Mouse (Mus musculus): Measurements from ENCODE around the gene Ccr10.

Ccr10 gene

DNA sequence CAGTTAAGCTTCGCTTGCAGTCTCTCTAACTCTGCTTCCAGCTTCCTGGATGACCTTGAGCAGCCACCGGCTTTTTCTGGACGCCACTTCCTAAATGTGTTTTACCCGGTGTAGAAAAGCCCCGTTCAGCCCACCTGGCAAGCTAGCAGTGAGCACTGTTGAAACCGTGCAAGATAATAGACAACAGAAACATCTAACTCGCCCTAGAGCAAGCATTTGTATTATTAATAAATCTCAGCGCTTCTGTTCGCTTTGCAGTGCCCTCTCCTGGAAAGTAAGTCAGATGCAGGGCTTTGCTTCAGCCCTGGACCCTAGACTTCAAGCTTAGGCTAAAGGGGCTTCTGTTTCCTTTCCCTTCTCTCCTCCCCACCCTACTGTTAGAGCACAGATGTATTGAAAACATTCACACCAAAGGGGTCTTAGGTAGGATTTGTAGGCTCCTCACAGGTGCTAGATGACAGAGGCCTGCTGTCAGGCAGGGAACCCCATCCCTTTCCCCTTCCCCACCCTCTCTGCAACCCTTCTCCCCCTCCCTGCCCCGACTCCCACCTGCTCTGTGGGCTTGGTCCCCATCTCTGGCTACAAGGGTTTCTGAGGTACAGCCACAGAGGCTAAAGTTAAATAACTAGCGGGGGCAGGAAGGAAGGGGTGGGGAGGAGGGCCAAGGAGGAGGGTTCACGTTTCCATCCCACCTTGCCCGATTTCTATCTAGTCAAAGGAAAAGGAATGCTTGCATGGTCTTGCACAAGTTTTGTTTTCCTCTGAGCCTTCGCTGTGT is at the start of gene Ccr10:
Gene Ccr10 (minus strand): TSS at position 593 of the 778 bp plus-strand sequence.
- no peak for DNase-seq (ENCODE audit: low spot score)

DNA sequence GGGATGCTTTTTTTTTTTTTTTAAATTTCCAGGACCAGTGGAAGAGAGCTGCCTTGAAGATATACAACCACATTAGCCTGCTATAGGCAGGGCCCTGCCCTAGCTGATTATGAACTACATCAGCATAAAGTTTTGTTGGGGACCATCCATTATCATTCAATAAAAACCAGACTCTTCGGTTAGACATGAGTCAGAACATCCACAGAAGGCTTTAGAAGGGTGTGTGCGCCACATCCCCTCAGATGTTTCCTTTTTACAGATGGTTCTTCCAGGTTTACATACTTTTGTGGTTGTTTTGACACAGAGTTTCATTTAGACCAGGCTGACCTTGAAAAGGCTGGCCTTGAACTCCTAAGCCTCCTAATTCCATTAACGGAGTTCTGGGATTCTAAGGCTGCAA is 49.1 kb upstream of the Ccr10 start:
- DNase-seq (ENCODE audit: low spot score) = no peak

DNA sequence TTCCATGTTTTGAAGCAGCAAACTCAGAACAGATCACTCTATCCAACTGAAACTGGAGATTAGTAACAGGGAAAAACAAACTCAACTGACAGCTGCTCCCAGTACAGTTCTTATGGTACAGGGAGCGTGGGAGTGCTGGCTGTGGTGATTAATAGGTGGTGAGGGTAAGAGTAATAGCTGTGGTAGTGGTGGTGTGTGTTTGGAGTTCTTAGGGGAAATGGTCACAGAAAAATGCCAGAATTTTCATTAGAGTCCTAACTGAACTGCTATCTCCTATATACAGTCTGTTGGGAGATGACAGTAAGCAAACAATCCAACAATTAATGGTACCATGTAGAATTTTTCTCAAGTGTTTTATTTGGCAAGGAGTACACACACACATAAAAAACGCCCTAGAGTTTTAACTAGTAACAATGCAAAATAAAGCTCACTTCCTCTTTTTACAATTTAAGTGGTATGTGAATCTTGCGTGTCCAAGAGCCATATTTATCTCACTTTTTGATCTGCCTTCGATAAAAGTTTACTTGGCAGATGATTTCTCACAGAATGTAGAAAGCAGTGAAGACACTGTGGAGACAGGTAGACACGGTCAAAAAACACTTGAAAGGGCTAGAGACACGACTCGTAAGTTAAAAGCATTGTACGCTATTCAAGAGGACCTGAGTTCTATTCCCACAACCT is 46.2 kb upstream of the Ccr10 start:
- DNase-seq (ENCODE audit: low spot score) = peak; percentile 35

DNA sequence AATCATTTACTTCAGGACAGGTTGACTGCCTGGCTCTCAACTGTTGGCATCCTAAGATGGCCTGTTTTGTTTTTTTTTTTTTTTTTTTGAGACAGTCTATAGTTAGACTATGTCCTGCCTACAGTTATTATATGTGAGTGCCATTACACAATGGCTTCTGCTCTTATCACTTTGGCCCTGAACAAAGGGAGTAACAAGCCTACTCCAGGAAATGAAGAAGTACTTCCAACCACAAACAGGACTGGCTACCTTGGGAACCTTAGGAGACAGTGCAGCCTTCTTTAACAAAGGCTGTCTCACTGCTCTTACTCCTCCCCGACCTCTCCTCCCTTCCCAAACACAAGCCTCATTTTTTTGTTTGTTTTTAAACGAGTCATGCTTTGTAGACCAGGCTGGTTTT is 45.6 kb upstream of the Ccr10 start:
- no peak for DNase-seq (ENCODE audit: low spot score)

DNA sequence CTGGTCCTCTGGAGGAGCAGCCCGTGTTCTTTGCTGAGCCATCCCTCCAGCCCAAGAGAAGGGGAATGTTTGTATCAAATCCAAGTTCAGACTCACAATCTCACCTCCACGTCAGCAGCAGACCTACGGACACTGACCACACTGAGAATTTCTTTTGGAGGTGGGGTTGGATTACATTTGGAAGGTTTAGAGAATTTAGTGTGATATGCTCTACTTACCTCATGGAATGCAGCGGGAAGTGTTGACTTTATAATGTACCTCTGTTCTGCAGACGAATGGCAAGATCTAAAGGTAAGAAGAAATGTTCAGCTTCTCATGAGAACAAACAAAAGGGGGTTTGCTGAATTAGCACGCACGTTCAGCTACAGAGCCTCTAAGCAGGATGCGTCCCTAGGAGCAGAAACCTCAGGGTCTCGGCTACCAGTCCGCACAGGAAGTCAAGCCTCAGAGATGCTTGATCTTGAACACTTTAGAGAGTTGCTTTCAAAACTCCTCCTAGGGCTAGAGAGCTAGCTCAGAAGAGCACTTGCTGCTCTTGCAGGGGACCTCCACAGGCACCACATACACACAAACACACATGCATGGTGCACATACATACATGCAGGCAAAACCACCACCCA is 43.3 kb upstream of the Ccr10 start:
- no peak for DNase-seq (ENCODE audit: low spot score)

DNA sequence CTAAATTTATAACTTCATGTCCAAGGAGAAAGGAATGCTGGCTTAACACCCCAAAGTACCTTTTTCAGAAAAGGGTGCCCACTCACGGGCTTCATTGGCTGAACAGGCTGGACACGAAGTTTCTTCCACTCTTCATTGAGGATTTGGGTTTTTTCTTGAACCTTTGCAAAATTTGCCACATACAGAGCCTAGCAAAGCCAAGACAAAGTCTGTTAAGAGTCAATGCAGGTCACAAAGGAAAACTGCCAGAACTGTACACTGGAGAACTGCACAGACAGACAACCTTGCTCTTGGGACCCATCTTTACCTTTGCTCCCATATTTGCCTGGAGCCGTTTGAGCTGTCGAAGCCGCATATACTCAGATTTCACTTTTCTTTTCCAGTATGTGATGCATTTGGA is 41.7 kb upstream of the Ccr10 start:
- peak; percentile 60 for DNase-seq (ENCODE audit: low spot score)

DNA sequence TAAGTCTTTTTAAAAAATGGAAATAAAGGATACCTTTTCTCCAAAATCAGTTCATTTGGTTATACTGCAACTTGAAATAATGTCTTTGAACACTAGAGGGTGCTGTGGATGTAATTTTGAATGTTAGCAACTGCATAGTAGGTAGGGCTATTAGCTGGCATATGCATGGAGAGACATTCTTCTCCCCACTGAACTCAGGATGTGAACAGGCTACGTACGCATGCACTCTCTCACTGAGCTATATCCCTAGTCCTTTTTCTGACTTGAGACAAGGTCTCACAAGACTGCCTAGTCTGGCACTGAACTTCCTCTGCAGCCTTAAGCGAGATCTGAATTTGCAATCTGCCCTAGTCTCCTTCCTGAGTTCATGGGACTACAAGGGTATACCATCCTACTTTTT is 36.7 kb upstream of the Ccr10 start:
- peak; percentile 90 for DNase-seq (ENCODE audit: low spot score)

DNA sequence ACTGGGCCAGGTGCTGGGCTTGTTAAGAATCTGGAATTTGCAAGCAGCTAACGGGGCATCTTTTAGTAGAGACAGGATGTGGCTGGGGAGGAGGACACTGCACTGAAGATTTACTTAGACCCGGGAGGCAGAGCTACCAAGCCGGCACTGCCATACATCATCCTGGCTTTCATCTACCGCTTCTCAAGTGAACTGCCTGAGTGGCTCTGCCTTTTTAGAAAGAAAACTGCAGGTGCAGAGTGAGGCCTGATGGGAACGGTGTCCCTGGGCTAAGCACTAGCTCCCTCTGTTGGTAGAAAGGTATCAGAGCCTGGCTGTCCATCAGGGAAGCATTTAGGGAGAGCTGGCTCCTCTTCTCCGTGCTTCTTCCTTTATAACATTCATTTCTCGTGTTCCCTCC is 25.7 kb upstream of the Ccr10 start:
- DNase-seq (ENCODE audit: low spot score) = peak; percentile 37

DNA sequence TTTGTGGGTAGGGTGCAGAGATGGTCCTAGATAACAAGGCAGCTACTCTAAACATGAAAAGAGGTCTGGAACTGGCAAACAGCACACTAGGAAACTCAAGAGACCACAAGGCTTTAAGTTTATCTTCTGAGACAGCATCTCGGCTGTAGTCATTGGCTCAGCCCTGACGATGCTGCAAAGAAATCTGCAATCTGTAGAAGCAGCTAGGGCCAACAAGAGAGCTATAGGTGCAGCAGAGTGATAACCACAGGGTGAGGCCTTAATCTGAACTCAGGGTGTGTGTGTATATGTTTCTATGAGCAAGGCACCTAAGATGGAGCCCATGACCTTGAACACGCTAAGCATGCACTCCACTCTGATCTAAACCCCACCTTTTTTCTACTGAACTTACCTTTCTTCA is 24.3 kb upstream of the Ccr10 start:
- no peak for DNase-seq (ENCODE audit: low spot score)

DNA sequence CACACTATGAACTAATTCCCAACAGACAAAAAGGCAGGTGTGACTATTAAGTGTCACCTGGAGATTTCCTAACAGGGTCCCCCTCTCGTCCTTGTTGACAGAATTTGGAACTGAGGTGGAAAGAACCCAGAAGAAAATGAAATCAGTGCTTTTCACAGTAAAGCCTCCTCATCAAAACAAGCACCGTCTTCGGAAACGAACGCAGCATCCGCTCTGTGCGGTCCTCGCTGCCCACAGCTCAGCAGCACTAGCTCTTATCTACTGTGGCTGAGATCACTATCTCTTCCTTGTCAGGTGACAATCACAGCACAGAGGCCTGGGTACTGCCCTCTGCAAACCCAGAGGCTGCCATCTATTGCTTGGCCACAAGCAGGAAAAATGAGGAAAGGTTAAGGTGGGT is 20.9 kb upstream of the Ccr10 start:
- DNase-seq (ENCODE audit: low spot score) = no peak

DNA sequence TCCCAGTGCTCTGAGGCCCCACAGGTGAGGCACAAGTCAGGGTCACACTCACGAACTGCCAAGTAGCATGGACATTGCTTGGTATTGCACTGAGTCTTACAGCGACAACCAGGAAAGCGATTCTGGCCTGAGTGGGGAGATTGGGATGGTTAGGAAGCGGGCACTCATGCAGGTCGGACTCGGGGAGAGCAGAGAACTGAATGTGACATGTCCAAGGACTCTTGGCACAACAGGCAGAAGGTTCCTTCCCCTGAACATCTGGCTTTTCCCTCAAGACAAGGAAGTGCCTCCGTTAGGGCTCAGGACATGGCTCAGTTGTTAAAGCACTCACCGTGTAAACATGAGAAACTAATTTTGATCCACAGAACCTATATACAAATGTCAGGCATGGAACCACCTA is 20.3 kb upstream of the Ccr10 start:
- DNase-seq (ENCODE audit: low spot score) = no peak

DNA sequence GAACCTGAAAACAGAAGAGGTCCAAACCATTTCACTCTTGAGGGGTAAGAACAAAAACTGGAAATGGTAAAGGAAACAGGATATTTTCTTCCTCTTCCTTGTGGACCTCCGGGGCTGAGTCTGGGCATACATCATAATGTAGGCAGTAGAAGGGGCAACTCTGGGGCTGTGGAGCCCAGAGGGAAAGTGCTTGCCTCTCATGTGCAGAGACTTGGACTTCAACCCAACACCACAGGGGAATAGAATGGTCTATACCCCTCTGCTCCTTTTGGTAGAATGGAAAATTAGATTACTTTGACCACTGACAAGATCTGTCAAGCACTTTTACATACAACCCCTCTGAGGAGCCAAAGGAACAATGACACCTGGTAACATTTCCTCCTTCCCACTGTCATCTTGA is 19.9 kb upstream of the Ccr10 start:
- no peak for DNase-seq (ENCODE audit: low spot score)

DNA sequence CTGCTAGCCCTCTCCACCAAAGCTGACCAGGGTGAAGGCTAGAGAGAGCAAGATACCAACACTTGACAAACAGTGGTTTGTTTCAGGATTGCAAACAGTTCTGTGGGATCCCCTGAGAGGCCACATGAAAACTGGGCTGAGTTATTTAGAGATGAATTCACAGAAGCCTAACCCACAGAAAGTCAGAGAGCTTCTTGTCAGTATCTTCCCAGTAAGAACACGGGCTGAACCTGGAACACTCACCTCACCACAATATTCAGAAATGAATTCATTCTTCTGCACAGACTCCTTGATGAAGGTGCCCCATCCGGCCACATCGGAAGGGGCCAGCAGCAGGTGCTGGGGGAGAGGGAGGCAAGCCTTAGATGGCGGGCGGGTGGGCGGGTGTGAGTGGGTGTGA is 19.4 kb upstream of the Ccr10 start:
- no peak for DNase-seq (ENCODE audit: low spot score)

DNA sequence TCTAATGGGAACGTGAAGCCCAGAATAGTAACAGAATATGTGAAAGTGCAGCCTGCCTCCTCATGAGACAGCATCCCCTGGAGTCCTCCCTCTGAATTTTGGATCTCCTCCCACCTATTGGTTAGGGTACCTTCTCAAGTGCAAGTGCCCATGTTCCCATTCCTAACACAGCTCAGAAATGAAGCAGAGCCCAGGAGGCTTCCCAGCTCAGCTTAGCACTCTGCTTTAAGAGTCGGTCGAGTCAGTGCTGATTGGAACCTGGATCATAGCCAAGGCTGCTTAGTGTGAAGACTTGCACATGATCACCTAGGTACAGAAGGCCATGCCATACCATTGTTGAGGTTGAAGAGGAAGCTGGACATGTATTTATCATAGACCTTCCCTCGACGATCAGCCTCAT is 18.9 kb upstream of the Ccr10 start:
- DNase-seq (ENCODE audit: low spot score) = no peak

DNA sequence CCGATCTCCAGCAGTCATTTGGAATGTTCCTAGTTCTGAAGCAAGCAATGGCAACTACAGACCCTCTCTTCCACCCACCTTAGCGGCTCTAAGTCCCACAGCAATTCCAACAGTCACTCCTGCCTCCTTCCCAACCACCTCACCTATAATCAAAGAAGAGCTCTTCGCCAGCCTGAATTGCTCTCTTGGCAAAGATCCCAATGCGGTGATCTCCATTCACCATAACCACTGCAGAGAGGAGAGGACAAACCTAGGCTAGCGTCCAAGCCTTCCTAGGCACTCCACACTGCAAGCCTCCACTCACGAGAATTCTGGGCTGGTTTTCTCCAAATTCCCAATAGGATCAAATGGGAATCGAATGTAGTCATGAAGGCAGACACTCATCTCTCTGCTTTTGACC is 17.8 kb upstream of the Ccr10 start:
- no peak for DNase-seq (ENCODE audit: low spot score)

DNA sequence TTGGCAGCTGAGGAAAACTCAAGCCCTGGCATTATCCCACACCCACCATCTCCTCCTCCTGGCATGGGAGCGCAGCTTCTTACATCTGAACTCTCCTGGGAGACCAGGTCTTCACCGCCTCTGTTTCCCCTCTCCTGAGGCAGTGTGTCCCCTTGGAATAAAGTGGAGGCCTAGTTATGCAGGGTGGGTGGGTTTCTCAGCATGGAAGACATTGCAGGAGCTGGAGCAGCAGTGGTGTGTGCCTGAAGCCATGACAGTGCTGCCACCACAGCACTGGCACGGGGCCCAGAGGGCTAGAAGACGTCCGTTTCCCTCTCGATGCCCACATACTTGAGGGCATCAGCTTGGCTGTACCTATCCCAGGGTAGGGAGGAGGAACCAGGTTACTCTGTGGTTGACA is 17.4 kb upstream of the Ccr10 start:
- DNase-seq (ENCODE audit: low spot score) = no peak

DNA sequence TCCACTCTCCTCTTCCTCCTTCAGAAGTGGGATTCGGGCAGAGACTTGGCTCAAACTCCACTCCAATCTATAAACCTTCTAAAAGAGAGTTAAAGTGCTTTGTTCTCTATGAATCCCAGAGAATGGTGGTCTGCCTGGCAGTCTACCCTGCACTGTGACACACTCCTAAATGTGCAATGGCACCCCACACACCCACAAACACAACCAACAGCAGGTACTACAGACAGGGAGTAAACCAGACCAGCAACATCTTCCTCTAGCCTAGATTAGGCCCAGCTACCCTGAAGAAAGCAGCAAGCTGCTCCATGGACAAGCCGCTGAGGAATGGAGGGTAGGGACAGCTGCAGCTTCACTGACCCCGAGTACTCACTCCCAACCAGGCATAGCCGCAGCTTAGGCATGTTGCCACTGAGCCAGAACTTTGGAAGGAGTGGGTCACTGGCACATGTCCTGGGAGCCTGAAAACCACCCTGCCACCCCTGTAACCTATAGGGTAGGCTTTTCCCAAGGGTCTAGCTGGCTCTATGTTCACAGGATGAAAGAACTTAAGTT is 16.8 kb upstream of the Ccr10 start:
- no peak for DNase-seq (ENCODE audit: low spot score)

DNA sequence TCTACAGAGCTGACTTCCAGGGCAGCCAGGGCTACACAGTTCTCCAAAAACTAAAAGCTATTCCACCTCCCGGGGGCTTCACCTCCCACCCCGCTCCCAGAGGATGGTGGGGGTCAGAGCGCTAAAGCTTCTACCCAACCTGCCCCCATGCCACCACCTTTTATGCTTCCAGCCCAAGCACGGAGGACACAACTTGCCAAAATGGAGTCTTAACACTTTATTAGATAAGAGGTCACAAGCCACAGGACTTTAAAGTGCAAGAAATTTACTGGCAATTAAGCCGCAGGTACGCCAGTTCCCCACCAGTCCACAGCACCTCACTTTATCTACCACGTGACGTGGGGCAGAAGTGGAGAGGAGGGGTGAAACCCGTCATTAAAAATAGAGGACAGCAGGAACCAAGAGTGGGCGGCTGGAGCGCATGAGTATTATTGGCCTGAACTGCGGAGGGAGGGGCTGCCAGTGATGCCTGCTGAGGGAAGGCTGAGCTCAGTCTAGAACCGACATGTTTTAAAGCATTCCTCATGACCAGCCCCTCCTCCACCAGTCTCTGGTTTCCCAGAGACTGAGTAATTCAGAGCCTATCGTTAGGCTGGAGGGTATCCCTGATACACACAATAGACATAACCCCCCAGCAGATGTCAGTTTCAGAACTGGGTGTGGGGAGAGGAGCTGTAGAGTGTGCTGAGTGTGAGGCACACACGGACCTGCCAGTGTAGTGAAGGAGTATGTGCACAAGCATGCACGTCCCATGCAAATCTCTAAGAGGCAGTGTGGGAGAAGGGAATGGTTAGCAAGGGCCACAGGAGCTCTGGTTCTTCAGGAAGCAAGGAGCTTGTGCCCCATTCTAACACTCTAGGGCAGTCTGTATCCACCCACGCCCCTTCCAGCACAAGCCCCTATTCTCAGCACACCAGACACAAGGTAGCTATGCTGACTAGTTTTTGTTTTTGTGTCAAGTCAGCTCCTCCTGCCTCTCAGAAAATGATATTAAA is 16.0 kb upstream of the Ccr10 start:
- DNase-seq (ENCODE audit: low spot score) = no peak

DNA sequence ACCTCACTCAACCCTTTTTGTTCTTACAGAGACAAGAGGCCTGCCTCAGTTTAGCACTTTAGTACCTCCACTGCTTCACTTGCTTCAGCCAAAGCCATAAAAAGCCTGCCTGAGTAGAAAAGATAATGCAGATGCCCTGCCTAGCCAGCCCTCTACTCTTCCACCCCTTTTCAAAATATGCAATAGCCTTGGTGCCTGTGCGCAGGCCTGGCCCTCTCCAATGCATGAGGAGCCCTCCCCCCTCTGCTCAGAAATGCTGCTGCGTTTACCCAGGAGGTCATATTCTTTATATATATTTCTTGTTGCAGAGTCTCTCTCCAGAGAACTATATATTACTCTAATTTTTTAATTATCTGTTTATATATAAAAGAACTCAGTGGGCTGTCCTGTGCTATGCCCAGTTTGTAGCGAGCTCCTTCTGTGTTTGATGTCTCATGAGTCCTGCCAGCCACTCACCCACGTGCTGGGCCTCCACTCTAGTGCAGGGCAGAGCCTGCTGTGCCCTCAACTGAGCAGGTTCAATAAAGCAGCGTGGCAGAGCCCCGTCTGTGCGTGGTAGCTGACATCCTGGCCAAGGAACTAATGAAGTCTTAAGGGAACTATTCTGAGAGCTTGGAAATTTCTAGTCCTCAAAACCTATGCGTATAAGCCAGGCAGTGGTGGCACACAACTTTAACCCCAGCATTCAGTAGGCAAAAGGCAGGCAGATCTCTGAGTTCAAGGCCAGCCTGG is 15.1 kb upstream of the Ccr10 start:
- no peak for DNase-seq (ENCODE audit: low spot score)

DNA sequence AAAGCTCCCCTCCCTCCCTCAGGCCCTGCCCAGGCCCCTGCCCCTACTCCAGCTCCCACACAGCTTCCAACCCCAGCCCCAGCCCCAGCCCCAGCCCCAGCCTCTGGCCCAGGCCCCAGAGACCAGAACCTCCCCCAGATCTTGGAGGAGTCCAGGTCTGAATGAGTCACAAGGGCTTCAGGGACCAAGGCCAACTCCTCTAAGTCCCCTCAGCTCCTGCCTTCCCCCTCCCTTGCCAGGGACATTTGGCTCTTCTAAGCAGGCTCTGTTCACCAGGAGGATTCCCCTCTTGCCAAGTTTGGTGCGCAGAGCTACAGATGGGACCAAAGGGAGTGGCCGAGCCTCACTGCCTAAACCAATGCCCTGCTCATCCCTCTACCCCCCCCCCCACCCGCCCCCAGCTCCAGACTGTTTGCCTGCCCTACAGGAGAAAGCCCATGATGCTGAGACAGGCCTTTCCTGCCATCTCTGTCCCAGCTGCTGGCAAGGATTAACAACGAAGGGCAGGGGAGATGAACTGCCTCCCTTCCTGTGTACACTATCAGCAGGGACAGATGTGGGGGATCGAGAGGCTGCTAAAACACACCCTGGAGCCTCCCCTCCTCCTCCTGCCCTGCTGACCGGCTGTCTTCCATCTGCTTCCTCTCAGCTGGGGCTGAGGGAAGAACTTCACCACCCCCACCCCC is 14.4 kb upstream of the Ccr10 start:
- DNase-seq (ENCODE audit: low spot score) = peak; percentile 76

Data from adipocyte (in vitro differentiated cells).